Comparison of ENCODE assay signal across 8 mouse cellular contexts in genomic region chr12:112808212-112808586, GRCm38 (mm10). TPM values are rescaled to one million over a fixed set of nuclear protein-coding genes. Genes with fewer than 3 reads are reported as not detected.
DNase-seq lines count a peak whose midpoint lies in the region; ATAC-seq and TF ChIP-seq lines count a peak whose summit lies in the region.

No protein-coding gene starts in this region.

- no peak for TF ChIP-seq POLR2A in CH12.LX (IDR thresholded peaks at IDR 0.05; ENCODE audit: low read depth, low read length)

- dilution Hi-C loops in CH12.LX (cut with MboI; ENCODE audit: extremely low pct_ligation_motif_present, extremely low pct_unique_long_range_greater_than_20kb, low sequenced_read_pairs), result no loop called here

- peaks cover 3 to 20% of the 10 kb centered on the region in 2 experiments for H3K36me3 ChIP-seq in CH12.LX (replicated peaks in 1 of 2; ENCODE audit: control insufficient read depth in 1 of 2, insufficient read depth in 1 of 2, low read length in 1 of 2)
- no peaks in the 10 kb centered on the region for H3K36me3 ChIP-seq in forebrain, embryonic 15.5 days
- H3K36me3 ChIP-seq in liver, embryonic 16.5 days (ENCODE audit: control insufficient read depth, insufficient read depth), result no peaks in the 10 kb centered on the region

- H3K27me3 ChIP-seq in CH12.LX (replicated peaks), result peaks cover 10% of the 10 kb centered on the region
- H3K27me3 ChIP-seq in forebrain, embryonic 15.5 days, result no peaks in the 10 kb centered on the region
- H3K27me3 ChIP-seq in liver, embryonic 16.5 days (ENCODE audit: control insufficient read depth, insufficient read depth, low read depth, low read length), result peaks cover 39% of the 10 kb centered on the region

- H3K9me3 ChIP-seq in CH12.LX (replicated peaks; ENCODE audit: low read length), result no peaks in the 10 kb centered on the region
- H3K9me3 ChIP-seq in forebrain, embryonic 15.5 days, result no peaks in the 10 kb centered on the region
- H3K9me3 ChIP-seq in liver, embryonic 16.5 days (replicated peaks; ENCODE audit: control insufficient read depth, low read length), result no peaks in the 10 kb centered on the region

- peak; percentile 41 for ATAC-seq in forebrain, embryonic 15.5 days (replicated peaks)
- ATAC-seq in liver, embryonic 16.5 days (ENCODE audit: low read depth), result no peak

- H3K9ac ChIP-seq in CH12.LX (ENCODE audit: insufficient read depth, low read depth), result peak overlapping the region; percentile 42; the same call in 1 of the 2 replicates
- peak overlapping the region; percentile 56 for H3K9ac ChIP-seq in forebrain, embryonic 15.5 days (replicated peaks)
- H3K9ac ChIP-seq in liver, embryonic 16.5 days (ENCODE audit: low read depth, low read length), result no peak overlapping the region

- no peak overlapping the region for H3K27ac ChIP-seq in CH12.LX (ENCODE audit: insufficient read depth, low read depth)
- peak overlapping the region; percentile 66 for H3K27ac ChIP-seq in forebrain, embryonic 15.5 days (replicated peaks)
- no peak overlapping the region for H3K27ac ChIP-seq in liver, embryonic 16.5 days (ENCODE audit: low read length)

- peaks cover 5 to 25% of the 10 kb centered on the region in 2 experiments; a peak in 3 of 4 replicates for H3K4me1 ChIP-seq in CH12.LX (ENCODE audit: control insufficient read depth in 1 of 2, insufficient read depth in 2 of 2)
- H3K4me1 ChIP-seq in forebrain, embryonic 15.5 days, result peaks cover 13% of the 10 kb centered on the region
- H3K4me1 ChIP-seq in liver, embryonic 16.5 days (ENCODE audit: control insufficient read depth, low read depth, low read length), result peaks cover 8% of the 10 kb centered on the region

- in situ Hi-C loops in CH12.LX (cut with MboI; ENCODE audit: low pct_ligation_motif_present, low pct_unique_long_range_greater_than_20kb, low sequenced_read_pairs), result no loop called here

- 61% methylated on average over 5 of the region's 5 CpGs for WGBS in forebrain, embryonic 15.5 days
- WGBS in liver, embryonic 16.5 days (ENCODE audit: insufficient replicate concordance), result 74% methylated on average over 5 of the region's 5 CpGs

- peak; percentile 7 for DNase-seq in gastrocnemius, postnatal 14 days
- no peak for DNase-seq in gastrocnemius, postnatal 36 days
- DNase-seq in CH12.LX (ENCODE audit: extremely low read depth), result no peak
- DNase-seq in right cerebral cortex, postnatal 25 days, result no peak
- no peak for DNase-seq in thymus, postnatal 14 days
- no peak for DNase-seq in adrenal gland, postnatal 4 days (ENCODE audit: low spot score in 2 of 2)

- peak overlapping the region; percentile 37 to 64 (median 58) for H3K4me3 ChIP-seq in CH12.LX (replicated peaks in 1 of 3; ENCODE audit: low read depth in 2 of 3, low read length in 2 of 3, poor library complexity in 1 of 3)
- peak overlapping the region; percentile 52 for H3K4me3 ChIP-seq in forebrain, embryonic 15.5 days
- no peak overlapping the region for H3K4me3 ChIP-seq in liver, embryonic 16.5 days (ENCODE audit: low read depth, low read length)

- TF ChIP-seq CTCF in CH12.LX (conservative IDR thresholded peaks at IDR 0.05 in 1 of 2, IDR thresholded peaks at IDR 0.05 in 1 of 2; ENCODE audit: low read depth in 2 of 2, low read length in 2 of 2), result no peak

- H3K79me2 ChIP-seq in CH12.LX (replicated peaks; ENCODE audit: control insufficient read depth, extremely low read depth, insufficient read depth, poor library complexity, severe bottlenecking), result no peaks in the 10 kb centered on the region

- no peak for TF ChIP-seq EP300 in CH12.LX (IDR thresholded peaks at IDR 0.05; ENCODE audit: low read length)

- intact Hi-C loops in gastrocnemius, postnatal 14 days (cut with DNase I; ENCODE audit: low total_unique reads), result no loop called here
- intact Hi-C loops in gastrocnemius, postnatal 36 days (cut with DNase I), result loop anchor here (2.0 kb wide), 1 partner anchor 21 kb away; the partner anchor contains the start of gene Cdca4

- no peak for TF ChIP-seq RAD21 in CH12.LX (IDR thresholded peaks at IDR 0.05; ENCODE audit: low read depth, low read length)

- peak overlapping the region; percentile 40 for H3K4me2 ChIP-seq in CH12.LX (ENCODE audit: insufficient read depth, low read depth, poor library complexity, severe bottlenecking)
- peak overlapping the region; percentile 85 for H3K4me2 ChIP-seq in forebrain, embryonic 15.5 days (replicated peaks)
- H3K4me2 ChIP-seq in liver, embryonic 16.5 days (ENCODE audit: low read depth, low read length), result peak overlapping the region; percentile 78

TF ChIP-seq in CH12.LX, 34 proteins besides CTCF, POLR2A, EP300 and RAD21:
- TF ChIP-seq MAFK (IDR thresholded peaks at IDR 0.05; ENCODE audit: insufficient replicate concordance, low read length) (no peak), KAT2A (IDR thresholded peaks at IDR 0.05; ENCODE audit: insufficient replicate concordance, low read length) (no peak), ZKSCAN1 (IDR thresholded peaks at IDR 0.05; ENCODE audit: borderline replicate concordance, low read depth, low read length) (no peak), POLR2AphosphoS2 (IDR thresholded peaks at IDR 0.05; ENCODE audit: low read depth, low read length) (no peak), ZNF384 (IDR thresholded peaks at IDR 0.05; ENCODE audit: low read depth, low read length) (no peak)

RNA-seq across cellular contexts. Expression of gene Clba1, which starts 0.5 kb away (rescaled TPM):
- under 1 TPM; 0.62 to 0.73 TPM for total RNA-seq in gastrocnemius, postnatal 14 days (2021)
- under 1 TPM; 0.31 to 0.64 TPM for total RNA-seq in gastrocnemius, postnatal 36 days (2021)
- total RNA-seq in CH12.LX (2012; rRNA removed) (3.1 and 3.5 TPM in 2 replicates), CH12.LX (2014; rRNA removed) (2.5 TPM in 2 replicates)
- 3.0 and 3.5 TPM in 2 replicates for polyA plus RNA-seq in CH12.LX (2012; ENCODE audit: insufficient read length, low read depth)
- 16.9 and 18.5 TPM in 2 replicates for polyA plus RNA-seq in forebrain, embryonic 15.5 days (2015; fragmentation: Nextera tagmentation; extraction: Ambion mirVana)
- polyA plus RNA-seq in liver, embryonic 16.5 days (2015; fragmentation: Nextera tagmentation; extraction: Ambion mirVana), result 0.34 and 0.39 TPM in 2 replicates
- total RNA-seq in adrenal gland, postnatal 4 days (2021), result 1 to 10 TPM; 8.2 to 10.0 TPM

RNA-seq across cellular contexts. Expression of gene Ahnak2, which starts 5.7 kb away (rescaled TPM):
- 10 to 100 TPM in 1 of 2 experiments, 1 to 10 TPM in 1; 7.8 to 11.3 TPM for total RNA-seq in gastrocnemius, postnatal 14 days (2021)
- 1 to 10 TPM; 5.0 to 7.0 TPM for total RNA-seq in gastrocnemius, postnatal 36 days (2021)
- total RNA-seq in CH12.LX (2012; rRNA removed), result 16.2 and 27.7 TPM in 2 replicates
- 2.0 and 3.1 TPM in 2 replicates for total RNA-seq in CH12.LX (2014; rRNA removed)
- 14.4 and 14.6 TPM in 2 replicates for polyA plus RNA-seq in CH12.LX (2012; ENCODE audit: insufficient read length, low read depth)
- polyA plus RNA-seq in forebrain, embryonic 15.5 days (2015; fragmentation: Nextera tagmentation; extraction: Ambion mirVana), result 0.92 and 1.1 TPM in 2 replicates
- polyA plus RNA-seq in liver, embryonic 16.5 days (2015; fragmentation: Nextera tagmentation; extraction: Ambion mirVana), result 0.08 and 0.26 TPM in 2 replicates
- 10 to 100 TPM in 1 of 2 experiments, 1 to 10 TPM in 1; 9.8 to 12.0 TPM for total RNA-seq in adrenal gland, postnatal 4 days (2021)

RNA-seq across cellular contexts. Expression of gene Cdca4, which starts 21.0 kb away (rescaled TPM):
- total RNA-seq in gastrocnemius, postnatal 14 days (2021), result 1 to 10 TPM; 4.3 to 5.8 TPM
- total RNA-seq in gastrocnemius, postnatal 36 days (2021), result 1 to 10 TPM; 2.1 to 3.0 TPM
- 78.0 and 90.6 TPM in 2 replicates for total RNA-seq in CH12.LX (2012; rRNA removed)
- 111 and 128 TPM in 2 replicates for total RNA-seq in CH12.LX (2014; rRNA removed)
- polyA plus RNA-seq in CH12.LX (2012; ENCODE audit: insufficient read length, low read depth), result 68.3 and 78.0 TPM in 2 replicates
- 81.3 and 82.0 TPM in 2 replicates for polyA plus RNA-seq in forebrain, embryonic 15.5 days (2015; fragmentation: Nextera tagmentation; extraction: Ambion mirVana)
- 48.9 and 61.7 TPM in 2 replicates for polyA plus RNA-seq in liver, embryonic 16.5 days (2015; fragmentation: Nextera tagmentation; extraction: Ambion mirVana)
- total RNA-seq in adrenal gland, postnatal 4 days (2021), result 10 to 100 TPM; 31.1 to 32.5 TPM

RNA-seq across cellular contexts. Expression of gene Pld4, which starts 47.7 kb away (rescaled TPM):
- 1 to 10 TPM; 3.2 to 4.1 TPM for total RNA-seq in gastrocnemius, postnatal 14 days (2021)
- total RNA-seq in gastrocnemius, postnatal 36 days (2021), result 1 to 10 TPM; 2.3 to 3.0 TPM
- total RNA-seq in CH12.LX (2012; rRNA removed) (149 and 155 TPM in 2 replicates), CH12.LX (2014; rRNA removed) (112 and 117 TPM in 2 replicates)
- 196 and 226 TPM in 2 replicates for polyA plus RNA-seq in CH12.LX (2012; ENCODE audit: insufficient read length, low read depth)
- 5.3 and 6.2 TPM in 2 replicates for polyA plus RNA-seq in forebrain, embryonic 15.5 days (2015; fragmentation: Nextera tagmentation; extraction: Ambion mirVana)
- 19.4 and 20.3 TPM in 2 replicates for polyA plus RNA-seq in liver, embryonic 16.5 days (2015; fragmentation: Nextera tagmentation; extraction: Ambion mirVana)
- total RNA-seq in adrenal gland, postnatal 4 days (2021), result 10 to 100 TPM; 11.8 to 15.2 TPM

RNA-seq across cellular contexts. Expression of gene Gpr132, which starts 59.8 kb away (rescaled TPM):
- total RNA-seq in gastrocnemius, postnatal 14 days (2021), result under 1 TPM in 1 of 2 experiments, not detected in 1; 0.10 TPM
- total RNA-seq in gastrocnemius, postnatal 36 days (2021), result under 1 TPM; 0.10 to 0.26 TPM
- total RNA-seq in CH12.LX (2012; rRNA removed) (31.1 and 44.7 TPM in 2 replicates), CH12.LX (2014; rRNA removed) (19.4 and 24.4 TPM in 2 replicates)
- 50.9 and 62.1 TPM in 2 replicates for polyA plus RNA-seq in CH12.LX (2012; ENCODE audit: insufficient read length, low read depth)
- polyA plus RNA-seq in forebrain, embryonic 15.5 days (2015; fragmentation: Nextera tagmentation; extraction: Ambion mirVana), result not detected in 2 replicates
- 0.38 and 0.40 TPM in 2 replicates for polyA plus RNA-seq in liver, embryonic 16.5 days (2015; fragmentation: Nextera tagmentation; extraction: Ambion mirVana)
- under 1 TPM; 0.20 to 0.39 TPM for total RNA-seq in adrenal gland, postnatal 4 days (2021)

Comparison
In these comparisons a context has a peak if more than half of its experiments do, and no peak if none do; other contexts are left out.
1. RNA of gene Cdca4, which starts 21.0 kb away (total RNA-seq): 78.0 to 128 TPM in CH12.LX and 31.1 to 32.5 TPM in adrenal gland, postnatal 4 days; 4.3 to 5.8 TPM in gastrocnemius, postnatal 14 days and 2.1 to 3.0 TPM in gastrocnemius, postnatal 36 days; every median in the first group is over 4 times any median in the second.
2. Peak in every context shown above with its lines, with median percentiles within 50 percentile points of each other: H3K4me2 ChIP-seq.